Mouse (Mus musculus): ENCODE measurements at regions not wholly inside any gene's neighbourhood (a gene's known extent, or its start where the extent isn't known, plus 50 kb on each side); places are given as distances from the start of the nearest gene placed in this dataset.

- TF ChIP-seq POLR2A (IDR thresholded peaks at IDR 0.05; ENCODE audit: low read depth, low read length) = no peak
- no peak for TF ChIP-seq CTCF (IDR thresholded peaks at IDR 0.05; ENCODE audit: borderline replicate concordance, insufficient read depth, low read length)
Measured at GRCm38 (mm10) chr7:136137341-136137740, 421.2 kb upstream of the Mki67 start.

Measured in embryonic fibroblast, embryonic 13.5 days (primary cell).